Mouse (Mus musculus): ENCODE data around the gene Mcub.

GRCm38 (mm10) chr3:129893143-129893542, 76.9 kb downstream of the Mcub start:
- TF ChIP-seq CTCF (IDR thresholded peaks at IDR 0.05; ENCODE audit: borderline replicate concordance, control insufficient read depth, extremely low read depth, insufficient read depth, low read length, poor library complexity) (no peak), POLR2A (IDR thresholded peaks at IDR 0.05; ENCODE audit: control insufficient read depth, extremely low read depth, insufficient read depth, low read length, poor library complexity) (no peak)

Measured in thymus, adult 2 months (tissue).